Mouse (Mus musculus) olfactory bulb, adult 2 months (tissue): ENCODE data around the gene Akap17b.

ENCODE experiments used
- CTCF ChIP-seq: fragments of 200-500 bp; IDR thresholded peaks from 2 replicates; pipeline ENCODE4 v1.5.1; 2012; ENCODE audit warnings: low read depth, mild to moderate bottlenecking, low read length, moderate library complexity; ENCODE audit not compliant: insufficient read depth
- POLR2A ChIP-seq: fragments of 200-500 bp; IDR thresholded peaks from 2 replicates; pipeline ENCODE4 v1.6.1; 2012; ENCODE audit warnings: mild to moderate bottlenecking, low read depth, low read length, moderate library complexity; ENCODE audit not compliant: insufficient read depth

- no peak for TF ChIP-seq CTCF
- TF ChIP-seq POLR2A = no peak
Observed at GRCm38 (mm10) chrX:36587304-36588209, 57.6 kb downstream of the Akap17b start.
